Mouse (Mus musculus) 3T3-L1 (cell line): ENCODE results near the gene Nop10.
A peak's percentile ranks its signal among the peaks of the same experiment; 100 is the strongest.
"Not testable (repeated sequence)": the region's sequence is repeated elsewhere in the genome, so short reads cannot be mapped to it uniquely, and the experiment has no call there.

Source experiments
- DNase-seq: peaks from one replicate; pipeline ENCODE4 v3.0.0-alpha.2; 2015; ENCODE audit warnings: low read depth, low spot score

The Nop10 gene

GRCm38 (mm10) chr2:112264364-112264763, 2.6 kb downstream of the Nop10 start:
- DNase-seq: no peak

- DNase-seq: peak; percentile 90
Observed at GRCm38 (mm10) chr2:112265448-112266241, 3.9 kb downstream of the Nop10 start, which contains the start of gene Slc12a6. Gene Slc12a6, plus strand, starts transcription at chr2:112265825.

- DNase-seq: peak; percentile 63
Observed at GRCm38 (mm10) chr2:112266242-112266592, 4.5 kb downstream of the Nop10 start, which contains the start of gene Gm21985. Gene Gm21985, plus strand, starts transcription at chr2:112266314.

GRCm38 (mm10) chr2:112266780-112267179, 5.1 kb downstream of the Nop10 start:
- DNase-seq: no peak

- no peak for DNase-seq
Observed at GRCm38 (mm10) chr2:112267547-112268269, 6.0 kb downstream of the Nop10 start.

- DNase-seq: no peak
Observed at GRCm38 (mm10) chr2:112270011-112270410, 8.3 kb downstream of the Nop10 start.

- DNase-seq: no peak
Observed at GRCm38 (mm10) chr2:112272909-112273308, 11.2 kb downstream of the Nop10 start.

- no peak for DNase-seq
Observed at GRCm38 (mm10) chr2:112273474-112273873, 11.7 kb downstream of the Nop10 start.

- DNase-seq: no peak
Observed at GRCm38 (mm10) chr2:112276870-112277269, 15.1 kb downstream of the Nop10 start.

GRCm38 (mm10) chr2:112282846-112283245, 21.1 kb downstream of the Nop10 start:
- no peak for DNase-seq

- DNase-seq: no peak
Observed at GRCm38 (mm10) chr2:112284363-112285030, 22.8 kb downstream of the Nop10 start.

- no peak for DNase-seq
Observed at GRCm38 (mm10) chr2:112285031-112285390, 23.3 kb downstream of the Nop10 start.

GRCm38 (mm10) chr2:112286062-112286461, 24.3 kb downstream of the Nop10 start:
- DNase-seq: not testable (repeated sequence)

GRCm38 (mm10) chr2:112287059-112287458, 25.3 kb downstream of the Nop10 start:
- DNase-seq: no peak

- DNase-seq: no peak
Observed at GRCm38 (mm10) chr2:112289507-112289906, 27.8 kb downstream of the Nop10 start.

GRCm38 (mm10) chr2:112292823-112293222, 31.1 kb downstream of the Nop10 start:
- no peak for DNase-seq

GRCm38 (mm10) chr2:112296211-112296610, 34.5 kb downstream of the Nop10 start:
- DNase-seq: no peak

GRCm38 (mm10) chr2:112298221-112298620, 36.5 kb downstream of the Nop10 start:
- DNase-seq: no peak

GRCm38 (mm10) chr2:112308671-112309070, 46.9 kb downstream of the Nop10 start:
- DNase-seq: peak; percentile 97

GRCm38 (mm10) chr2:112309161-112309600, 47.5 kb downstream of the Nop10 start:
- peak; percentile 65 for DNase-seq
